Mouse (Mus musculus): ENCODE measurements around the gene Dtnb.

DNA sequence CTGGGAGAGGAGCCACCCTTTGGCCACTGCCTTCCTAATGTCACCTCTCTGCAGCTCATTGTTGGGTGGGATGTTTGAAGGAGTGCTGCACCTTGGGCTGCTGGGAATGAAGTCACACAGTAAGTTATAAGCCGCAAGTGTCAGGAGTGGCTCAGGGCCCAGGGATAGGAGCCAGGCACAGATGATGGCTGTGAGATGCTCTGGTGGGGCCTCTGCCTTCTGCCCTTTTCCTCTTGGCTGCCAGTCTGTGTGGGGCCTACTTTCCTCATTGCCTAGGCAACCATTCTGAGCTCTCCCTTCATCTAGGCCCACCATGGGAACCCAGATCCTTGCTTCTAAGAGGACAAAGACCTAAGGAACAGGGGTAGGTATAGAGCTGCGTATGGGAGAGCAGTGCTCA, 212.1 kb downstream of the Dtnb start:
- TF ChIP-seq CTCF (IDR thresholded peaks at IDR 0.05; ENCODE audit: low read depth, low read length), result no peak
- no peak for TF ChIP-seq POLR2A (IDR thresholded peaks at IDR 0.05; ENCODE audit: extremely low read depth, insufficient read depth, low read length)

All from liver, adult 2 months (tissue).